Mouse (Mus musculus) limb, embryonic 12.5 days (tissue): ENCODE measurements around the gene Rabep2. TPM values are rescaled to one million over a fixed set of nuclear protein-coding genes. Genes with fewer than 3 reads are reported as not detected.
A peak's percentile ranks its signal among the peaks of the same experiment; 100 is the strongest.
"Not testable (repeated sequence)": the region's sequence is repeated elsewhere in the genome, so short reads cannot be mapped to it uniquely, and the experiment has no call there.

ENCODE experiments used
- ATAC-seq: fragments of 200-750 bp; cut with Nextera tagmentation; 2 replicates; pipeline ENCODE4 v1.8.0; 2017; ENCODE audit warnings: low read depth, moderate TSS enrichment; ENCODE audit not compliant: insufficient number of reproducible peaks, insufficient read depth, low FRiP score, low TSS enrichment
- H3K27ac ChIP-seq: fragments of 300-500 bp; sonication (generic); 2 replicates; pipeline ENCODE4 v1.5.1; 2016; ENCODE audit warnings: mild to moderate bottlenecking, moderate library complexity
- H3K27me3 ChIP-seq: fragments of 300-500 bp; sonication (generic); 2 replicates; pipeline ENCODE4 v1.6.1; 2016; ENCODE audit warnings: mild to moderate bottlenecking, moderate library complexity
- H3K36me3 ChIP-seq: fragments of 300-500 bp; sonication (generic); 2 replicates; pipeline ENCODE4 v1.6.1; 2016; ENCODE audit warnings: mild to moderate bottlenecking, moderate library complexity
- H3K4me1 ChIP-seq: fragments of 300-500 bp; sonication (generic); replicated peaks from 2 replicates; pipeline ENCODE4 v1.6.1; 2016
- H3K4me2 ChIP-seq: fragments of 300-500 bp; sonication (generic); 2 replicates; pipeline ENCODE4 v1.6.1; 2016; ENCODE audit warnings: mild to moderate bottlenecking, moderate library complexity
- H3K4me3 ChIP-seq: fragments of 300-500 bp; sonication (generic); replicated peaks from 2 replicates; pipeline ENCODE4 v1.5.1; 2016; ENCODE audit warnings: mild to moderate bottlenecking
- H3K9ac ChIP-seq: fragments of 300-500 bp; sonication (generic); replicated peaks from 2 replicates; pipeline ENCODE4 v1.6.1; 2016; ENCODE audit warnings: mild to moderate bottlenecking, moderate library complexity
- H3K9me3 ChIP-seq: fragments of 300-500 bp; sonication (generic); 2 replicates; pipeline ENCODE4 v1.6.1; 2016; ENCODE audit warnings: mild to moderate bottlenecking, moderate library complexity
- WGBS: fragments of 180-500 bp; shearing (Covaris S2); methylation state at CpG from one replicate; pipeline ENCODE4 v1.1.7; 2016; 5-methylcytosine and 5-hydroxymethylcytosine counted together
- polyA plus RNA-seq: library from polyadenylated mRNA; unstranded; fragments of >200 nt; fragmentation: Nextera tagmentation; extraction: Ambion mirVana; gene quantifications from 2 replicates; pipeline ENCODE4 v1.2.1, GENCODE M21; 2016

The Rabep2 gene
- polyA plus RNA-seq: 37.1 and 37.7 TPM in 2 replicates

DNA sequence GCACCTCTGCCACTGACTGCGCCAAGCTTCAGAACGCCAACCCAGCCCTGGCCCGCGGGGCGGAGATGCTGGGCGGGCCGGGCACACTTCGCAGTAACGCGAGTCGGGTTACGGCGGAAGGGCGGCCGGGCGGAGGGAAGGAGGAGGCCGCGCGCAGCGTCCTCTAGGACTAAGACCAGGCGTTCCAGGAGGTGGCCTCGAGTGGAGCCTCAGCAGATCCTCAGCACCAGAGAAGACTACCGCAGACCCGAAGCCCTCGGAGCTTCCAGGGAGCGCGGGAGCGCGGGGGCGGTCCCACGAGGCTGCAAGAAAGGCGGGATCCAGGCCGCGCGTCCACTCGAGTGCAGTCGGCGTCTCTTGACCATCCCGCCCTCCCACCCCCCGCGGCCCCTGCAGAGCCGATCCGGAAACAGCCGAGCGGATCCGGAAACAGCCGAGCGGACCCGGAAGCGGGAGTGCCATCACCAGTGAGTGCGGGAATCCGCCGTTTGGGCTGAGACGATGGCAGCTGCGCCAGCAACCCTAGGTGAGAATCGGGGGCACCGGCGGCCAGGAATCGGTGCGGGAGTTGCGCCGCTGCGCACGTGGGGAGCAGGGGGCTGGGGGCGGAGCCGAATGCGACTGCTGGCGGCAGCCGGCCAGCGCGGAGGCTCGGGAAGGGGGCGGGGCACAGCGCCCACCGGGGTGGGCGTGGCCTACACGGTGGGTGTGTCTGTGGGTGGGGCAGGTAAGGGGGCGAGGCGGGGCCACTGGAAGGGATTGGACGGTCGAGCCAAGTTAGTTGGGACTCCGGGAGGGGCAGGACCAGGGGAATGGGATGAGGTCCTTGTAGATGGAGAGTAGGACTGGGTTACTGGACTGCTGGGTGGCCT is at the start of gene Rabep2:
TSS of gene Rabep2 (plus strand) at position 129 of the 872 bp plus-strand sequence.
- peaks cover 23% of the 10 kb centered on the region; the same call in 1 of the 2 replicates for H3K36me3 ChIP-seq
- H3K4me2 ChIP-seq: peak within 1 kb of the TSS; percentile 78
- 0 out of 2 replicates have a peak, but pooled peaks cover 7% of the 10 kb centered on the region for H3K9me3 ChIP-seq
- peak within 1 kb of the TSS; percentile 66 for H3K4me3 ChIP-seq
- peak; percentile 90 for ATAC-seq
- H3K4me1 ChIP-seq: peaks cover 18% of the 10 kb centered on the region
- peak within 1 kb of the TSS; percentile 94 for H3K27ac ChIP-seq
- peak within 1 kb of the TSS; percentile 80 for H3K9ac ChIP-seq
- under 1% methylated on average over 82 of the region's 82 CpGs for WGBS
- no peaks in the 10 kb centered on the region for H3K27me3 ChIP-seq

DNA sequence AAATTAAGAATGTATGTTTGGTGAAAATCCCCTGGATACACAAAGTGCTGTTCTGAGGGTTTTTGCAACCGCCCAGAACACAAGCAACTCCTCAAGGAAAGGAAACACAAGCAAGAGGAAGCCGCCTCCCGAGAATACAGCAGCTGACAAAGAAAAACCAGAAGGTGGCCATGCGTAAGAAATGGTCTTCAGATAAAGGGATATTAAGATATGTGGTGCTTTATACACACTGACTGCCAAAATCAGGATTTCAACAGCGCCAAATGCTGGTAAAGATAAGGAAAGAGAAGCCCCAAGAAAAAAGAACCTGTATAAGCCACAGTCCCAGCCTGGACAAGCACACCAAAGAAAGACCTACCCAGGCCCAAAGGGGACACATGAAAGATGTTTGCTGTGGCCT is 45.0 kb upstream of the Rabep2 start:
- H3K4me1 ChIP-seq: no peaks in the 10 kb centered on the region
- no peak overlapping the region for H3K9ac ChIP-seq
- no peak overlapping the region for H3K4me3 ChIP-seq
- ATAC-seq: no peak
- no peak overlapping the region for H3K4me2 ChIP-seq
- no peaks in the 10 kb centered on the region for H3K9me3 ChIP-seq
- no peaks in the 10 kb centered on the region for H3K27me3 ChIP-seq
- no peak overlapping the region for H3K27ac ChIP-seq
- H3K36me3 ChIP-seq: peaks cover 35% of the 10 kb centered on the region
- WGBS: 96% methylated on average over 5 of the region's 5 CpGs

DNA sequence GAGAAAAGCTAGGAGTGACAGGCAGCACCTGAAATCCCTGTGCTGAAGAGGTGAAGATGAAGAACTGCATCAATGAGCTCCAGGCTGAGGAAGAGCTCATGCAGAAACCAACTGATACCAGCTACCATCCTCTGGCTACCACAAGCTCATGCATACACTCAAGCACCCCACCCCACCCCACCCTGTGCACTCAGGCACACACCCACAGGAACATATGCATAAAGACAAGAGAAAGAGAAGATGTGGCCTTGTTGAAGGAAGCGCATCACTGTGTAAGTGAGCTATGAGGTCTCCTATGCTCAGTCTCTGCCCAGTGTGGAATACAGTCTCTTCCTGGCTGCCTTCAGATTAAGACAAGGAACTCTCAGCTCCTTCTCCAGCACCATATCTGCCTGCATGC is 40.4 kb upstream of the Rabep2 start:
- no peak overlapping the region for H3K27ac ChIP-seq
- WGBS: 100% methylated on average over 1 of the region's 1 CpGs

DNA sequence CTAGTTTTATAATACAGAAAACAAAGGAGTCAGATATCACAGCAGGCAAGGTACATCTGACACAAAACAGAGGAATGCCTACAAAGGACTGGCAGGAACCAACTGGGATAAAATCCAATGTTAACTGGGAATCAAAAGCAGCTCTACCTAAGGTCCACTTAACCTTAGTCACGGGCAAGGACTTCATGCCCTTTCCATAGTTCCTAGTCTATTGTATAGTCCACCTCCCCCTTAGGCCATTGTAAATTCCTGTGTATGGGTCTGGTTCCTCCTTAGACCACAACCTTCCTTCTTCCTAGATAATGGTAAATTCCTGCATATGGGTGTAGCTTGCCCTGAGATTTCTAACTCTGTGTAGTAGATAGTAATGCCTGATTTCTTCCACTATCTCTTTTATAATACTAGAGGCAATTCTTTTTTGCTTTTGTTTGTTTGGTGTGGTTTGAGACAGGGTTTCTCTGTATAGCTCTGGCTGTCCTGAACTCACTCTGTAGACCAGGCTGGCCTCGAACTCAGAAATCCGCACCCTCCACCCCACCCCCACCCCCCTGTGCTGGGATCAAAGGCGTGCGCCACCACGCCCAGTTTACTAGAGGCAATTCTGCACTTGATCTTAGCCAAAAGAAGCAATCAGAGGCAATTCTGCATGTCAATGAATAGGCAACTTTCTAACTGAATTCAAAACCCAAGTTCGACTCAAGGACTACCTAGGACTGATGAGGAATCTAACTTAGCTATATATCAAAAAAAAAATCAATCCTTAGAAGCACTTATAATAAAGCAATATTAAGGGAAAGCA is 36.3 kb upstream of the Rabep2 start:
- H3K27me3 ChIP-seq, H3K4me1 ChIP-seq, H3K27ac ChIP-seq, H3K4me2 ChIP-seq, H3K4me3 ChIP-seq, ATAC-seq, H3K9me3 ChIP-seq, H3K9ac ChIP-seq: not testable (repeated sequence)
- WGBS: 89% methylated on average over 7 of the region's 7 CpGs
- peaks cover 44% of the 10 kb centered on the region for H3K36me3 ChIP-seq

More for the DNA sequence above, 40.4 kb upstream of the Rabep2 start:
- no peaks in the 10 kb centered on the region for H3K4me1 ChIP-seq
- no peaks in the 10 kb centered on the region for H3K9me3 ChIP-seq
- H3K4me2 ChIP-seq: no peak overlapping the region
- H3K36me3 ChIP-seq: peaks cover 67% of the 10 kb centered on the region
- no peaks in the 10 kb centered on the region for H3K27me3 ChIP-seq
- ATAC-seq: no peak
- no peak overlapping the region for H3K9ac ChIP-seq
- no peak overlapping the region for H3K4me3 ChIP-seq

DNA sequence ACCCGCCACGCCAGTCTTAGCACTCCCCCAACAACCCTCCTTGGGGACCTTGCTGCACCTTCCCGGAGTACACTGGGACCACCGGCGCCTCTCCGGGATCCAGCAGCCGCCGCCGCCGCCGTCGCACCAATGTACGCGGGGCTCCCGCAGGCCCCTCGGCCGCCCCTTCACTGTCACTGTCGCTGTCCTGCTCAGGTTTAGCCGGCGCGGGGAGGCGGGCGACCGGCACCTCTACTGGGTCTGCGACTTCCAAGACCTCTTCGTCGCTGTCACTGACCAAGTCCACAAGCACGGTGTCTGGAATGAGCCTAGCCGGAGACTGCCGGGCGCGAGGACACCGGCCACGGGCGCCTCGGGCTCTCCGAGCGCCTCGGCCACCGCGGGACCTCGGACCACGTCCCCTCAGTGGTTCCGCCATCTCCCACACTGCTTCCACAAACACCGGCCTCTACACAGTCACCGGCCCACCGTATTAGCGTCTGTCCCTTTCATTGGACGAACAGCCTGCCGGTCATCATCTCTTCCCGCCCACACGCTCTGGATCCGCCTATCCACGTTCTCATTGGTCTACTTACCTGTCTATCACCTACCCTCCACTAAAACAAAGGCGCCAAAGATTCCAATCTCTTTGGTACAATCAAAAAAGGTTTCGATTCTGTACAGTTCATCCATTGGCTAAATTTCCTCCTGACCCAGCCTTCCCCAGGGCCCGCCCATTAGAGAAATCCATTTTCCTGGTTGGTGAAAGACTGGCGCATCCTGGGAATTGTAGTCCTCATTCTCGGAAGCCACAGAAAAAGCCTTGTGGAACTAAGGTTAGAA is 32.0 kb upstream of the Rabep2 start, which contains the start of gene Nfatc2ip:
TSS of gene Nfatc2ip (minus strand) at position 440 of the 822 bp plus-strand sequence.
- peaks cover 4% of the 10 kb centered on the region; the same call in 1 of the 2 replicates for H3K36me3 ChIP-seq
- peak; percentile 100 for ATAC-seq
- peak within 1 kb of the TSS; percentile 87 for H3K4me2 ChIP-seq
- WGBS: under 1% methylated on average over 59 of the region's 59 CpGs
- H3K9ac ChIP-seq: peak within 1 kb of the TSS; percentile 79
- H3K27ac ChIP-seq: peak within 1 kb of the TSS; percentile 29; the same call in 1 of the 2 replicates
- no peaks in the 10 kb centered on the region for H3K9me3 ChIP-seq
- H3K4me3 ChIP-seq: peak within 1 kb of the TSS; percentile 93
- H3K4me1 ChIP-seq: peaks cover 9% of the 10 kb centered on the region
- H3K27me3 ChIP-seq: no peaks in the 10 kb centered on the region

DNA sequence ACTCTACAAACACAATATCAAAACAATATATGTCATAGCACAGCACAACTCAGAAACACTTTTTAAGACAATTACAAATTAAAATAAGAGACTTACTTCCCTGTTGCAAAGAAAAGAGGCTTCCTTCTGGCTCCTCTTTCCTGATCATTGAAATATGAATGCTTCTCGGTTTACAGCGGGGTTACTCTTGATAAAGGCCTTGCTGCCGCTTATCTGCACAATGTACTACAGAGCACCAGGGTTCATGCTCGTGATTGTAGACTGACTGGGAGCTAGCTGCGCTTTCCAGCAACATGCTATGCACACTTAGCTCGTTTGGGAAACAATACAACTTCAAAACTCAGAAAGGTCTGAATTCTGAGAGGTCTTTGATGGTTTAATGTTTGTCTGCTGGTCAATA is 31.3 kb upstream of the Rabep2 start:
- Histone ChIP-seq H3K27me3 (no peaks in the 10 kb centered on the region), H3K4me1 (peaks cover 9% of the 10 kb centered on the region), H3K4me3 (no peak overlapping the region), H3K27ac (no peak overlapping the region), H3K9ac (no peak overlapping the region), H3K9me3 (no peaks in the 10 kb centered on the region), H3K4me2 (peak overlapping the region; percentile 42), H3K36me3 (no peaks in the 10 kb centered on the region)
- ATAC-seq: no peak
- 58% methylated on average over 6 of the region's 6 CpGs for WGBS

DNA sequence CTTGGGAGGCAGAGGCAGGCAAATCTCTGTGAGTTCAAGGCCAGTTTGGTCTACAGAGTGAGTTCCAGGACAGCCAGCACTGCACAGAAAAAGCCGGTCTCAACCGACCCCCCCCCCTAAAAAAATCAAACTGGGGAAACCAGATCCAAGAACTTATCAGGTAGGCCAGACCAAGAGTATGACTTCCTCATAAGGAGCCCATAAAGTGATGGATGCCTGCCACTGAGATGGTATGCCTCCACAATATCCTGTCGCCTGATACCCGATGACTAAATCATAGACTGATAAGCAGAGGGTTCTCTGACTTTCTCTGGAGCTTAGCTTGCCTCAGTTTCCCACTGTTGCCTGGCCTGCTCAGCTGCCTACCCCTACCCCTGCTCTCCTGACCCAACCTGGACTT is 30.7 kb upstream of the Rabep2 start:
- peaks cover 9% of the 10 kb centered on the region for H3K4me1 ChIP-seq
- H3K4me2 ChIP-seq: no peak overlapping the region
- no peaks in the 10 kb centered on the region for H3K9me3 ChIP-seq
- no peaks in the 10 kb centered on the region for H3K27me3 ChIP-seq
- H3K27ac ChIP-seq: no peak overlapping the region
- no peak for ATAC-seq
- no peaks in the 10 kb centered on the region for H3K36me3 ChIP-seq
- H3K4me3 ChIP-seq: no peak overlapping the region
- 81% methylated on average over 4 of the region's 4 CpGs for WGBS
- no peak overlapping the region for H3K9ac ChIP-seq

DNA sequence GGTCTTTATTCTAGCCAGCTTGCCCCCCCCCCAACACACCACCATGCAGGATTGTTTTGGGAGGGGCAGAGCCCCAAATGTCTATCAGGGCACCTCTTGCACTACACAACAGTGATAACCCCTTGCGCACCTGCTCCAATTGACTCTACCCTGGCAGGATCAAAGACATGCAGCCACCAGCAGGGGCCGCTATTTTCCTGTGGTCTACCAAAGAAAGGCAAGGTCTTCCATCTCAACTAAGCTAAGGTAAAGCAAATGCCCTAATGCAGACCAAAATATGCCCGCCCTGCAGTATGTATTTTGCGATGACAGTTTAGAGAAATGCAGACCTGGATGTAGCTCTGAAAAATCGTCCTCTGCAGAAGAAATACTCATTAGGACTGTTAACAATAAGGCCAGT is 29.0 kb upstream of the Rabep2 start:
- H3K27me3 ChIP-seq: no peaks in the 10 kb centered on the region
- no peak overlapping the region for H3K4me3 ChIP-seq
- H3K36me3 ChIP-seq: no peaks in the 10 kb centered on the region
- no peak for ATAC-seq
- H3K4me1 ChIP-seq: peaks cover 9% of the 10 kb centered on the region
- no peak overlapping the region for H3K27ac ChIP-seq
- H3K4me2 ChIP-seq: no peak overlapping the region
- H3K9me3 ChIP-seq: no peaks in the 10 kb centered on the region
- no peak overlapping the region for H3K9ac ChIP-seq
- WGBS: 14% methylated on average over 5 of the region's 5 CpGs

DNA sequence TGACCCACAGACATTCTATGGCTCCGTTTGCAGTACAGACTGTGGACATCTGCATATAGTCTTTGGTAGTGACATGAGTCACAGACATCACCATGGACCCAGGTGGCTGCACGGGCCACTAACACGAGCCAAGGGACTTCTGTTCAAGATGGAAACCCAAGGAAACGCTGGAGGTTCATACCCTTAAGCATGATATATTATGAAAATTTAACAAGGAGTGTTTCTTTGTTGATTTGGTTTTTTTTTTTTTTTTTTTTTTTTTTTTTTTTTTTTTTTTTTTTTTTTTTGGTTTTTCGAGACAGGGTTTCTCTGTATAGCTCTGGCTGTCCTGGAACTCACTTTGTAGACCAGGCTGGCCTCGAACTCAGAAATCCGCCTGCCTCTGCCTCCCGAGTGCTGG is 26.0 kb upstream of the Rabep2 start:
- not testable (repeated sequence) for H3K4me1 ChIP-seq, ATAC-seq, H3K27me3 ChIP-seq, H3K4me3 ChIP-seq, H3K9ac ChIP-seq, H3K4me2 ChIP-seq, H3K36me3 ChIP-seq, H3K9me3 ChIP-seq, H3K27ac ChIP-seq
- WGBS: 85% methylated on average over 8 of the region's 8 CpGs

DNA sequence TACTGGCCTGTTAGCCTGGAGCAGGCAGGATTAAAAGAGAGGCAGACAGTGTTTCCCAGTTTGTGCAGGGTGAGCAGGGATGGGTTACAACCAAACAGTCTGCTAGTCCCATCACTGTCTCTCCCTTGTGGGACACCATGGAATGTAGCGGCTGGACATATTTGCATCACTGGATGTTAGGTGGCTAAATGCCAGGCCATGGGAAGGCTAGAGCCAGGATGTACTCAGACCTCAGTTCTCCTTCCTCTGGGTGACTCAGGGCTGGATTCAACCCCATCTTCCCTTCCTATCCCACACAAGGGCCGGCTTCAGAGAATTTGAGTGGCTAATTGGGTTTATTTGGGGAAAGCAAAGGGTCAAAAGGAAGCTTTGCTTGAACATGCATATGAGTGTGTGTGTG is 19.9 kb upstream of the Rabep2 start:
- 84% methylated on average over 2 of the region's 2 CpGs for WGBS
- no peak for ATAC-seq
- H3K27ac ChIP-seq: no peak overlapping the region
- no peaks in the 10 kb centered on the region for H3K4me1 ChIP-seq
- H3K9ac ChIP-seq: no peak overlapping the region
- H3K27me3 ChIP-seq: 0 out of 2 replicates have a peak, but pooled peaks cover 3% of the 10 kb centered on the region
- H3K4me3 ChIP-seq: no peak overlapping the region
- no peak overlapping the region for H3K4me2 ChIP-seq
- no peaks in the 10 kb centered on the region for H3K9me3 ChIP-seq
- H3K36me3 ChIP-seq: no peaks in the 10 kb centered on the region
